Mouse (Mus musculus) embryonic facial prominence, embryonic 15.5 days (tissue): ENCODE data around the gene Tgm2. TPM values are rescaled to one million over a fixed set of nuclear protein-coding genes. Genes with fewer than 3 reads are reported as not detected.

Experiments used
- ATAC-seq: fragments of 200-750 bp; cut with Nextera tagmentation; 2 replicates; pipeline ENCODE4 v1.8.0; 2017; ENCODE audit warnings: low read depth, moderate TSS enrichment; ENCODE audit not compliant: insufficient number of reproducible peaks, low FRiP score, low TSS enrichment
- H3K27ac ChIP-seq: fragments of 300-500 bp; sonication (generic); replicated peaks from 2 replicates; pipeline ENCODE4 v1.5.1; 2015; ENCODE audit warnings: mild to moderate bottlenecking, inconsistent platforms
- H3K27me3 ChIP-seq: fragments of 300-500 bp; sonication (generic); 2 replicates; pipeline ENCODE4 v1.6.1; 2015; ENCODE audit warnings: inconsistent platforms
- H3K36me3 ChIP-seq: fragments of 300-500 bp; sonication (generic); 2 replicates; pipeline ENCODE4 v1.6.1; 2015; ENCODE audit warnings: mild to moderate bottlenecking, inconsistent platforms
- H3K4me1 ChIP-seq: fragments of 300-500 bp; sonication (generic); 2 replicates; pipeline ENCODE4 v1.6.1; 2015; ENCODE audit warnings: inconsistent platforms
- H3K4me2 ChIP-seq: fragments of 300-500 bp; sonication (generic); replicated peaks from 2 replicates; pipeline ENCODE4 v1.6.1; 2015; ENCODE audit warnings: mild to moderate bottlenecking, inconsistent platforms
- H3K4me3 ChIP-seq: fragments of 300-500 bp; sonication (generic); replicated peaks from 2 replicates; pipeline ENCODE4 v1.5.1; 2015; ENCODE audit warnings: mild to moderate bottlenecking, inconsistent platforms
- H3K9ac ChIP-seq: fragments of 300-500 bp; sonication (generic); 2 replicates; pipeline ENCODE4 v1.6.1; 2015; ENCODE audit warnings: inconsistent platforms
- H3K9me3 ChIP-seq: fragments of 300-500 bp; sonication (generic); replicated peaks from 2 replicates; pipeline ENCODE4 v1.6.1; 2016; ENCODE audit warnings: inconsistent platforms
- WGBS: fragments of 180-500 bp; shearing (Covaris S2); methylation state at CpG from one replicate; pipeline ENCODE4 v1.1.7; 2015; 5-methylcytosine and 5-hydroxymethylcytosine counted together
- polyA plus RNA-seq: library from polyadenylated mRNA; unstranded; fragments of >200 nt; fragmentation: Nextera tagmentation; extraction: Ambion mirVana; gene quantifications from 2 replicates; pipeline ENCODE4 v1.2.1, GENCODE M21; 2015

The Tgm2 gene
- polyA plus RNA-seq, 1 experiment from 2014 or later: 22.2 TPM

DNA sequence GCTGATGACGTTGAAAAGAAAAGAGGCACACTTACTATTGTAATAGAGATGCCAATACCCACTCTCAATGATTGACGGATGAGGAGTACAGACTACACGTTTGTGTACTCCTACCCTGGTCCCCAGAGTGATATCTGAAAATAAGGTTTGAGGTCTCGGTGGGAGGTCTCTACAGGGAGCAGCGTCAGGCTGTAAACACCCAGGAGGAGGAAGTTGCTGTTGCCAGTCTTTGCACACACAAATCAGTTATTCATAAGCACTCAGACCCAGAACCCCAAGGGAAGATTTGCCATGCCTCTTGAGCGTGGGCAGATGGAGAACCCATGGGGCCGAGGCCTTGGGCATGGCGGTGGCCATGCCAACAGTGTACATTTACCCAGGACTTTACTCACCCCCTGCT is 61.8 kb downstream of the Tgm2 start:
- no peak overlapping the region for H3K4me3 ChIP-seq
- 55% methylated on average over 8 of the region's 8 CpGs for WGBS
- no peaks in the 10 kb centered on the region for H3K4me1 ChIP-seq
- H3K4me2 ChIP-seq: no peak overlapping the region
- H3K9me3 ChIP-seq: no peaks in the 10 kb centered on the region
- H3K36me3 ChIP-seq: no peaks in the 10 kb centered on the region
- H3K9ac ChIP-seq: no peak overlapping the region
- no peak for ATAC-seq
- no peak overlapping the region for H3K27ac ChIP-seq
- H3K27me3 ChIP-seq: no peaks in the 10 kb centered on the region

DNA sequence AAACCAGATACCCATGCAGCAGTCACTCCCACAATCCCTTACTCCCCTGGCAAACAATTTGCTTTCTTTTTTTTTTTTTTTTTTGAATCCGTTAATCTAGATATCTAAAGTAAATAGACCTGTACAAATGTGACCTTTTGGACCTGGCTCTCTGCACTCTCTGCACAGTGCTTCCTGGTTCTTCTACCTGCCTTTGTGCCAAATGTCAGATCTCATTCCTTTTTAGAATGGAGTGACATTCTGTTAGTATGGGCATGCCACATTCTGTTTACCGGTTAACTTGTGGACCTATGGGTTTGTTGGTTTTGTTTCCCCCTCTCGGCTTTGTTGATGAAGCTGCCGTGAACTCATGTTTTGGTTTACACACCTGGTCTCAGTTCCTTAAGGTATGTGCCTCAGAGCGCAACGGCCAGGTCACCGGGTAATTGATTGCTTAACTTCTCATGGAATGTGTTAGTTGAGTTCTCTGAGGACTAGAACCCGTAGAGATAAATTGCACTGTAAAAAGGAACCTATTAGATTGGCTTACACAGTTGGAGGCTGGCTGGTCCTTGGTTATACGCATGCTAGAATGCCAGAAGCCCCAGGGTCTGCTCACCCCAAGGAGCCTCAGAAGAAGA is 65.5 kb downstream of the Tgm2 start:
- no peak for ATAC-seq
- WGBS: 73% methylated on average over 9 of the region's 9 CpGs

DNA sequence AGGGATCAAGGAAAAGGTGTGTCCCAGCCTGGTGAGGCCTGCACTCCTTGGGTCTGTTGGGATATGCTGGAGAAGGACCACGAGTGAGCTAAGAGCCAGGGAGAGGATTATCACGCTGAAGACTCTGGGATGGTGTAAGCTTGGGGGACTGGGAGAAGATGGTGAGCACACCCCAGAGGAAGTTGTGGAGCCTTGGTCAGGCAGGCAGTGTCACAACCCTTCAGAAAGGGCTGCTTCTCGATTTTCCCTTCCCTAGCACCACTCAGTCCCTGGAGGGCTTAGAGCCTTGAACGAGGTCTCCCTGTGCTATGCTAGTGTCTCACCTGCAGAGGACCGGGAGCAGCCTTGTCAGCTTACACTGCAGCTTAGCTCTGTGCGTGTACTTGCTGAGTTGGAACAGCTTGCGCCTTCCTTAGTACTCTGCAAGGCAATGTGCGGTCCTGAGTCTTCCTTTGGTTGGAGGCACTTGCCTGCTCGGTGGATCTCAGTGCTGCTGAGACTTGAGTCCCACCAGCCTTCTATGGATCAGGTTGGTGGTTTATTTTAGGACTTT is 66.3 kb downstream of the Tgm2 start:
- Histone ChIP-seq H3K27me3 (no peaks in the 10 kb centered on the region), H3K27ac (no peak overlapping the region), H3K9ac (no peak overlapping the region), H3K9me3 (no peaks in the 10 kb centered on the region), H3K4me3 (no peak overlapping the region), H3K36me3 (peaks cover 31% of the 10 kb centered on the region), H3K4me2 (no peak overlapping the region), H3K4me1 (no peaks in the 10 kb centered on the region)
- 52% methylated on average over 9 of the region's 9 CpGs for WGBS
- ATAC-seq: no peak

More for the DNA sequence above, 65.5 kb downstream of the Tgm2 start:
- H3K4me1 ChIP-seq: no peaks in the 10 kb centered on the region
- H3K4me2 ChIP-seq: no peak overlapping the region
- no peak overlapping the region for H3K4me3 ChIP-seq
- no peaks in the 10 kb centered on the region for H3K27me3 ChIP-seq
- peaks cover 23% of the 10 kb centered on the region for H3K36me3 ChIP-seq
- H3K9ac ChIP-seq: no peak overlapping the region
- no peaks in the 10 kb centered on the region for H3K9me3 ChIP-seq
- no peak overlapping the region for H3K27ac ChIP-seq

DNA sequence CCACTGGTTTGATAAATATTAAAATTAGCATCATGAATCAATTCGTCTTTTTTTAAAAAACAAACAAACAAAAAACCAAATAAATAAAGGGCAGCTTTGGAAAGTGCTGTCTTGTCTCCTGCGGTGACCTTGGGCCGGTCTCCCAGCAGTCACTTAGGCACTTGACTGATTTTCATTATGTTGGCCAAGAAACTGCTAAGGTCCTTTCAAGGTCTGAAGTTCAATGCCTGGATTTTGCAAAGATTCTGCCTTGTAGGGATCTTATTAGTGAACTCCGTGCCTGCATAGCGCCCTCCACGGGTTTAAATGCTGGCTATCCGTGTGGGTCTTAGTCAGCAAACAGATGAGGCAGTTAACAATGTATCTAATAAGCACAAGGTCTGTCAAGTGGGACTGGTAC is 67.3 kb downstream of the Tgm2 start:
- Histone ChIP-seq H3K9ac (no peak overlapping the region), H3K4me3 (no peak overlapping the region), H3K4me1 (no peaks in the 10 kb centered on the region), H3K4me2 (no peak overlapping the region), H3K27me3 (no peaks in the 10 kb centered on the region), H3K36me3 (peaks cover 41% of the 10 kb centered on the region), H3K27ac (no peak overlapping the region), H3K9me3 (no peaks in the 10 kb centered on the region)
- WGBS: 86% methylated on average over 7 of the region's 7 CpGs
- no peak for ATAC-seq

DNA sequence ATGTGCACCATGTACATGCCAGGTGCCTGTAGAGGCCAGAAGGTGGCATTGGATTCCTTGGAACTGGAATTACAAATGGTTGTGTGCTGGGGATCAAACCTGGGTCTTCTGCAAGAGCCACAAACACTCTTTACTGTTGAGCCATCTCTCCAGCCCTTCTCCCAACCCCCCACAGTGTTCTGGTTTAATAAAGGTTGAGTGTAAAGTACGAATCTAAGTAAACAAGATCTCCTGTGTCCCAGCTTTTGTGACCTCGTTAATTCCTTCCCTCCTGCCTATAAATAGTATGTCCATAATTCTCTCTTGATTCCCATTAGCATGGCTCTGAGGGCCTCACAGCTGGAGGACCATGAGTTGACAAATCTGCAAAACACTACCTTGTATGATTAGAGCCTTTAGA is 68.3 kb downstream of the Tgm2 start:
- peaks cover 48% of the 10 kb centered on the region for H3K36me3 ChIP-seq
- H3K9ac ChIP-seq: no peak overlapping the region
- H3K4me1 ChIP-seq: no peaks in the 10 kb centered on the region
- H3K9me3 ChIP-seq: no peaks in the 10 kb centered on the region
- 84% methylated on average over 2 of the region's 2 CpGs for WGBS
- no peak for ATAC-seq
- no peak overlapping the region for H3K4me3 ChIP-seq
- H3K27ac ChIP-seq: no peak overlapping the region
- no peaks in the 10 kb centered on the region for H3K27me3 ChIP-seq
- no peak overlapping the region for H3K4me2 ChIP-seq

DNA sequence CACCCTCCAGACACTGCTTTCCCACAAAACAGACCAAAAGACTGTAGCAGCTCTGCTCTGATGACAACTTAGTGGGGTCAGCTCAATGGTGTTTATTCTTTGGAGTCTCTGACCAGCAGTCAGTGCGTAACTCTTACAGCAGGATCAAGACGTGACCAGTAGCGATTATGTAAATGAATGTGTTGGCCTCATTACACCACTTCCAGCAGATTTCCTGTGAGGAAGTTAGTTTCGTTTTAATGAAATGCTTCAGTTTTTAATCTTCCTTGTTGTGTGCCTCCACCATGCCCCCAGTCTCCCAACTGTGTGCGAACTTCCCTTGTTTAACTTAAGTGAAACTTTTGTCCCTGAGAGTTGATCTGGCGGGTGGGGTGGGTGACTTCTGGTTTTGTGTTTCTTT is 69.5 kb downstream of the Tgm2 start:
- Histone ChIP-seq H3K4me3 (no peak overlapping the region), H3K27ac (no peak overlapping the region), H3K9ac (no peak overlapping the region), H3K27me3 (no peaks in the 10 kb centered on the region), H3K36me3 (peaks cover 60% of the 10 kb centered on the region), H3K4me1 (no peaks in the 10 kb centered on the region), H3K4me2 (no peak overlapping the region), H3K9me3 (no peaks in the 10 kb centered on the region)
- no peak for ATAC-seq
- 81% methylated on average over 6 of the region's 6 CpGs for WGBS

DNA sequence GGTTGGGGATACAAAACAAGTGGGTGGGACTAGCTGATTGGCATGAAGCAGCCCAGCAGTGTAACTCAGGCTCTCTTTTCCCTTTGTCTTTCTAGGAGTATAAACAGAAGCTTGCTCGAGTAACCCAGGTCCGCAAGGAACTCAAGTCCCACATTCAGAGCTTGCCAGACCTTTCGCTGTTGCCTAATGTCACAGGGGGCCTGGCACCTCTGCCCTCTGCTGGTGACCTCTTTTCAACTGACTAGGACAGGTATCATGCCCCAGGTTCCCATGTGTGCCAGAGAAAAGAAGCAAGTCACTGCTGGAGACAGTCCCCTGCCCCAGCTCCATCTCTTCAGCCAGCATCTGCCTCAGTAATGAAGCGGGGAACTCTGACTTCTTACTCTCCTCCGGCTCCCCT is 71.4 kb downstream of the Tgm2 start:
- 85% methylated on average over 5 of the region's 5 CpGs for WGBS
- Histone ChIP-seq H3K27me3 (no peaks in the 10 kb centered on the region), H3K4me3 (no peak overlapping the region), H3K4me1 (no peaks in the 10 kb centered on the region), H3K9ac (no peak overlapping the region), H3K27ac (no peak overlapping the region), H3K36me3 (peaks cover 76% of the 10 kb centered on the region), H3K4me2 (no peak overlapping the region), H3K9me3 (no peaks in the 10 kb centered on the region)
- ATAC-seq: no peak

DNA sequence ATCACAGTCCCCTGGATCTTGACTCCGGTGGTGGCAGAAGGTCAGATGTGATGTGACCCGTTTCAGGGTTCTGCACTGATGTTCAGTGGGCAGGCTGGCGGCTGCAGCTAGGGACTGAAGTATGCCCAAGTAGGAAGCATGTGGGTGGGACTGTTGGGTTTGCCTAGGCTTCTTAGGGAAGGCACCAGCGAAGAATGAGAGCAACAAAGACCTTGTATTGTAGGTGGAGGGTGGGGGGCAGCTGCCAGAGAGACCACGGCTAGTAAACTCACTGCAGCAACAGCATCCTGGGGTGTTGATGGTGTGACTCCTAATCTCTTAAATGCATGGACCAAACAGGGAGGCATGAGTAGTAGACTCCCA is 74.6 kb downstream of the Tgm2 start:
- no peak overlapping the region for H3K9ac ChIP-seq
- 94% methylated on average over 5 of the region's 5 CpGs for WGBS
- ATAC-seq: no peak
- no peak overlapping the region for H3K27ac ChIP-seq
- H3K9me3 ChIP-seq: no peaks in the 10 kb centered on the region
- no peaks in the 10 kb centered on the region for H3K27me3 ChIP-seq
- H3K36me3 ChIP-seq: peaks cover 67% of the 10 kb centered on the region
- no peak overlapping the region for H3K4me2 ChIP-seq
- no peak overlapping the region for H3K4me3 ChIP-seq
- peaks cover 5% of the 10 kb centered on the region; the same call in 1 of the 2 replicates for H3K4me1 ChIP-seq

DNA sequence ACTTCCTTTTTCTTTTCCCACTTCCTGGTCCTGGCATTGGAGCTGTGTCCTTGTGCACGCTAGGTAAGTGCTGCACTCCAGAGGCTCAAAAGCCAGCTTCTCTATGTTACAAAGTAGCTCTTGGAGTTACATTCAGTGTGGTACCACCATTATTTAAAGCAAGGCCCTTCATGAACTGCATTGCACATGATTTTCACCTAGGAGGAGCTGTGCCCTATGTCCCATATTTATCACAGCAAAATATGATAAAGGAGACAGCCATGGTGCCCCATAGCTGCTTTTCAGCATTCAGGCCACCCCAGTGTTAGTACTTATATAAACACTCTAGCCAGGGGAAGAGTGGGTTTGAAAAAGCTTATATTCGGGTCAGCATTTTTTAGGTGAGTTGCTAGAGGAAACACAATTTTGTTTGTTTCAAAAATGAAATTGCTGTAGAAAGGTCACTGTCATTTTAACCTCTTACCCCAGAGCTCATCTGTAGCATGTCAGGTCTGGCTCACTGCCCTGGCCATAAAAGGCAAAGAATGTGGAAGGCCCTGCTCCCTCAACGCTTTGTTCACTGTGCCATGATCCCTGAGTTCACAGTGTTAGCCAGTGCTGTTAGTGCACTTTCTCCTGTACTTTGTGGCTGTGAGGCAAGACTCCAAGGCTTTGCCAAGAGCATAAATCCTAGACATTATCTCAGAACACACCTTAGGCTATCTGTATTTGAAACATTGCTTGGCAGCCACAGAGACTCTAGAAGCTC is 75.2 kb downstream of the Tgm2 start:
- H3K27ac ChIP-seq: no peak overlapping the region
- no peaks in the 10 kb centered on the region for H3K9me3 ChIP-seq
- H3K9ac ChIP-seq: no peak overlapping the region
- no peaks in the 10 kb centered on the region for H3K27me3 ChIP-seq
- H3K4me1 ChIP-seq: peaks cover 10% of the 10 kb centered on the region; the same call in 1 of the 2 replicates
- WGBS: 82% methylated on average over 3 of the region's 3 CpGs
- H3K36me3 ChIP-seq: peaks cover 61% of the 10 kb centered on the region
- H3K4me3 ChIP-seq: no peak overlapping the region
- H3K4me2 ChIP-seq: no peak overlapping the region
- no peak for ATAC-seq

DNA sequence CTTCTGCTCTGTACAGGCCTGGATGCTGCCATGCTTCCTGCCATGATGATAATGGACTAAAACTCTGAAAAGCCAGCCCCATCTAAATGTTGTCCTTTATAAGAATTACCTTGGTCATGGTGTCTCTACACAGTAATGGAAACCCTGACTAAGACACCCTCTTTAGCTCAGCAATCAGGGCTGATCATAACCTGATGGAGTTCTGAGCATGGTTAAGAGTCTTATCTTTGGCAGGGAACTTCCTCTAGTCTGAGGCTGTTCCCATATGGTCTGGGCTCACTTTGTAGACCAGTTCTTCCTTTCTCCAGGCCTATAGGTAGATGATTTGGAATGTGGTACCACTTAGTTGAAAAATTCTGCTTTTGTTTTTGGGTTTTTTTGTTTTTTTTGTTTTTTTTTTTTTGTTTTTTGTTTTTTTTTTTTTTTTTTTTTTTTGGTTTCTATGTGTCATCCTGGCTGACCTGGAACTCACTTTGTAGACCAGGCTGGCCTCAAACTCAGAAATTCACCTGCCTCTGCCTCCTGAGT is 77.7 kb downstream of the Tgm2 start:
- Histone ChIP-seq H3K4me1 (peaks cover 12% of the 10 kb centered on the region; the same call in 1 of the 2 replicates), H3K27me3 (no peaks in the 10 kb centered on the region), H3K4me3 (no peak overlapping the region), H3K9me3 (no peaks in the 10 kb centered on the region), H3K9ac (no peak overlapping the region), H3K36me3 (peaks cover 47% of the 10 kb centered on the region), H3K27ac (no peak overlapping the region), H3K4me2 (no peak overlapping the region)
- ATAC-seq: no peak

DNA sequence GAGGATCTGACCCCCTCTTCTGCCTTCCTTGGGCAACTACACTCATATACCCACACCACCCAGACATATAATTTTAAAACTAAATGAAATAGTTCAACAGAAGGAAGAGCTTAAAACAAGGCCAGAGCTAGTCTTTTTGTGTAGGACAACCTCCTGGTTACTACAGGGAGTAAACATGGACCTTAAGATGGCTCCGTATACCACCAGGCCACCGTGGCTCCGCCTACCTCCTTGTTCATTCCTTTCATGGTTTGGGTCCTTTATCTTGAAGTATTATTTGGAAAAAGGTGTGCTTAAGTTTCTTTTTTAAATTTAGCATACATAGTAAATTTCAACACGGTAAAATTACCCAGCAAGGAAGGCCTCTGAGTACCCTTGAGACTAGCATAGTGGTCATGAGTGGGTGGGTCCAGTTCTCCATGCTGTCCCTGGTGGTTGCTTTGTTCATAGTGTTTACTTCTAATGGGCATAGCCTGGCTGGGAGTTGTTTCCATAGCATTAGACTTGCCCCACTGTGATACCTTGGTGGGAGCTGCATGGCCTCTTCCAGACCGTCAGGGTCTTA is 78.9 kb downstream of the Tgm2 start:
- 92% methylated on average over 5 of the region's 5 CpGs for WGBS
- no peak overlapping the region for H3K4me3 ChIP-seq
- H3K4me2 ChIP-seq: no peak overlapping the region
- no peak for ATAC-seq
- no peaks in the 10 kb centered on the region for H3K27me3 ChIP-seq
- no peaks in the 10 kb centered on the region for H3K9me3 ChIP-seq
- H3K9ac ChIP-seq: no peak overlapping the region
- H3K27ac ChIP-seq: no peak overlapping the region
- peaks cover 12% of the 10 kb centered on the region; the same call in 1 of the 2 replicates for H3K4me1 ChIP-seq
- H3K36me3 ChIP-seq: peaks cover 42% of the 10 kb centered on the region
